Comparison of ENCODE assay signal across 9 mouse cellular contexts in genomic region chr3:151437693-151438092, GRCm38 (mm10). TPM values are rescaled to one million over a fixed set of nuclear protein-coding genes. Genes with fewer than 3 reads are reported as not detected.
DNase-seq lines count a peak whose midpoint lies in the region; ATAC-seq and TF ChIP-seq lines count a peak whose summit lies in the region.
"Had no signal": no experiment of that assay in that cellular context is flagged by ENCODE, and none has a peak within 500 bp of the region (broad histone marks: within the 10 kb centered on the region; RNA-seq: fewer than 3 reads in every experiment).

TSS of gene Adgrl4 (plus strand) at chr3:151437887.

- peak; percentile 19 to 39 for DNase-seq in cerebellum, postnatal 10 days
- DNase-seq in liver, embryonic 14.5 days (ENCODE audit: low read depth in 3 of 3, low spot score in 3 of 3): no peak
- DNase-seq in neural tube, embryonic 10.5 days (ENCODE audit: extremely low spot score, low spot score): peak; percentile 43
- DNase-seq in right cerebral cortex, adult 18-20 months: no peak

- no peaks in the 10 kb centered on the region for H3K27me3 ChIP-seq in embryonic facial prominence, embryonic 15.5 days
- no peaks in the 10 kb centered on the region for H3K27me3 ChIP-seq in heart, embryonic 13.5 days (replicated peaks)
- no peaks in the 10 kb centered on the region for H3K27me3 ChIP-seq in kidney, embryonic 15.5 days
- no peaks in the 10 kb centered on the region for H3K27me3 ChIP-seq in liver, embryonic 14.5 days (ENCODE audit: control insufficient read depth, insufficient read depth, low read length)

- ATAC-seq in cerebellum, adult (ENCODE audit: insufficient number of reproducible peaks, low FRiP score, low TSS enrichment): no peak
- ATAC-seq in embryonic facial prominence, embryonic 15.5 days (ENCODE audit: insufficient number of reproducible peaks, low FRiP score, low TSS enrichment, low read depth): peak; percentile 24; the same call in 1 of the 2 replicates
- ATAC-seq in heart, embryonic 13.5 days (ENCODE audit: extremely low read depth, insufficient number of reproducible peaks, low FRiP score, low TSS enrichment): peak; percentile 37
- peak; percentile 93 for ATAC-seq in kidney, embryonic 15.5 days (replicated peaks; ENCODE audit: low FRiP score)
- ATAC-seq in liver, embryonic 14.5 days (ENCODE audit: insufficient read depth): peak; percentile 60

- no peaks in the 10 kb centered on the region for H3K36me3 ChIP-seq in embryonic facial prominence, embryonic 15.5 days
- no peaks in the 10 kb centered on the region for H3K36me3 ChIP-seq in heart, embryonic 13.5 days
- H3K36me3 ChIP-seq in kidney, embryonic 15.5 days: no peaks in the 10 kb centered on the region
- H3K36me3 ChIP-seq in liver, embryonic 14.5 days (replicated peaks; ENCODE audit: control insufficient read depth, insufficient read depth, low read depth): no peaks in the 10 kb centered on the region

- peak within 1 kb of the TSS; percentile 50 for H3K4me2 ChIP-seq in embryonic facial prominence, embryonic 15.5 days (replicated peaks)
- H3K4me2 ChIP-seq in heart, embryonic 13.5 days: peak within 1 kb of the TSS; percentile 72
- H3K4me2 ChIP-seq in kidney, embryonic 15.5 days: peak within 1 kb of the TSS; percentile 68
- peak within 1 kb of the TSS; percentile 21; the same call in 1 of the 2 replicates for H3K4me2 ChIP-seq in liver, embryonic 14.5 days (ENCODE audit: low read depth)

- no peaks in the 10 kb centered on the region for H3K9me3 ChIP-seq in embryonic facial prominence, embryonic 15.5 days (replicated peaks)
- no peaks in the 10 kb centered on the region for H3K9me3 ChIP-seq in heart, embryonic 13.5 days
- no peaks in the 10 kb centered on the region for H3K9me3 ChIP-seq in kidney, embryonic 15.5 days (replicated peaks)
- no peaks in the 10 kb centered on the region for H3K9me3 ChIP-seq in liver, embryonic 14.5 days (ENCODE audit: control insufficient read depth, low read length)

- peaks cover 7% of the 10 kb centered on the region; the same call in 1 of the 2 replicates for H3K4me1 ChIP-seq in embryonic facial prominence, embryonic 15.5 days
- H3K4me1 ChIP-seq in heart, embryonic 13.5 days: peaks cover 24% of the 10 kb centered on the region
- peaks cover 8% of the 10 kb centered on the region for H3K4me1 ChIP-seq in kidney, embryonic 15.5 days
- H3K4me1 ChIP-seq in liver, embryonic 14.5 days (replicated peaks; ENCODE audit: control insufficient read depth in 2 of 2, insufficient read depth in 2 of 2, low read length in 1 of 2): no peaks in the 10 kb centered on the region

- 10% methylated on average over 17 of the region's 17 CpGs for WGBS in embryonic facial prominence, embryonic 15.5 days
- 1% methylated on average over 17 of the region's 17 CpGs for WGBS in heart, embryonic 13.5 days
- 1% methylated on average over 17 of the region's 17 CpGs for WGBS in kidney, embryonic 15.5 days
- 3% methylated on average over 17 of the region's 17 CpGs for WGBS in liver, embryonic 14.5 days (ENCODE audit: insufficient replicate concordance)

- no peak for TF ChIP-seq EP300 in liver, embryonic 14.5 days (IDR thresholded peaks at IDR 0.05; ENCODE audit: low read depth)

- peak within 1 kb of the TSS; percentile 26 for H3K4me3 ChIP-seq in embryonic facial prominence, embryonic 15.5 days (replicated peaks)
- H3K4me3 ChIP-seq in heart, embryonic 13.5 days: peak within 1 kb of the TSS; percentile 52
- H3K4me3 ChIP-seq in kidney, embryonic 15.5 days (replicated peaks): peak within 1 kb of the TSS; percentile 42
- peak within 1 kb of the TSS; percentile 11 to 34; a peak in 2 of 4 replicates for H3K4me3 ChIP-seq in liver, embryonic 14.5 days (ENCODE audit: insufficient read depth in 1 of 2, low read depth in 2 of 2, low read length in 2 of 2)
- H3K4me3 ChIP-seq: erythroblast, embryonic 14.5 days had no signal

- H3K27ac ChIP-seq in embryonic facial prominence, embryonic 15.5 days (replicated peaks): no peak within 1 kb of the TSS
- peak within 1 kb of the TSS; percentile 80 for H3K27ac ChIP-seq in heart, embryonic 13.5 days (replicated peaks)
- peak within 1 kb of the TSS; percentile 58 for H3K27ac ChIP-seq in kidney, embryonic 15.5 days
- no peak within 1 kb of the TSS for H3K27ac ChIP-seq in liver, embryonic 14.5 days

- no peak for TF ChIP-seq CTCF in liver, embryonic 14.5 days (IDR thresholded peaks at IDR 0.05; ENCODE audit: low read depth)

- no peak within 1 kb of the TSS for H3K9ac ChIP-seq in embryonic facial prominence, embryonic 15.5 days
- peak within 1 kb of the TSS; percentile 75 for H3K9ac ChIP-seq in heart, embryonic 13.5 days
- H3K9ac ChIP-seq in kidney, embryonic 15.5 days: 0 out of 2 replicates have a peak within 1 kb of the TSS, but pooled peaks have one; percentile 21
- no peak within 1 kb of the TSS for H3K9ac ChIP-seq in liver, embryonic 14.5 days (replicated peaks)

RNA-seq across cellular contexts. Expression of gene Adgrl4, which starts in this region (rescaled TPM):
- polyA plus RNA-seq in embryonic facial prominence, embryonic 15.5 days (2015; fragmentation: Nextera tagmentation; extraction: Ambion mirVana): 7.7 and 8.1 TPM in 2 replicates
- polyA plus RNA-seq in heart, embryonic 13.5 days (2015; fragmentation: Nextera tagmentation; extraction: Ambion mirVana): 13.1 and 13.8 TPM in 2 replicates
- 23.4 and 26.8 TPM in 2 replicates for polyA plus RNA-seq in kidney, embryonic 15.5 days (2015; fragmentation: Nextera tagmentation; extraction: Ambion mirVana)
- polyA plus RNA-seq in liver, embryonic 14.5 days (2012; rRNA removed): 1.8 and 2.0 TPM in 2 replicates
- polyA plus RNA-seq in liver, embryonic 14.5 days (2014; fragmentation: Nextera tagmentation; extraction: Ambion mirVana): 5.0 and 6.4 TPM in 2 replicates
- polyA plus RNA-seq: erythroblast, embryonic 14.5 days had no signal

Comparison
In these comparisons a context has a peak if more than half of its experiments do, and no peak if none do; other contexts are left out.
1. DNase-seq: peak in cerebellum, postnatal 10 days (2 of 2) and neural tube, embryonic 10.5 days (single experiment); none in liver, embryonic 14.5 days (0 of 3) and right cerebral cortex, adult 18-20 months (single experiment).
2. H3K27ac ChIP-seq: peak in heart, embryonic 13.5 days (single experiment) and kidney, embryonic 15.5 days (single experiment); none in embryonic facial prominence, embryonic 15.5 days (single experiment) and liver, embryonic 14.5 days (single experiment).
3. H3K4me2 ChIP-seq: peak in every context shown above with its lines; median percentile 72 in heart, embryonic 13.5 days; 68 in kidney, embryonic 15.5 days; 50 in embryonic facial prominence, embryonic 15.5 days; 21 in liver, embryonic 14.5 days.
4. H3K9ac ChIP-seq: peak in heart, embryonic 13.5 days (single experiment) and kidney, embryonic 15.5 days (single experiment); none in embryonic facial prominence, embryonic 15.5 days (single experiment) and liver, embryonic 14.5 days (single experiment).
5. Peak in every context shown above with its lines, with median percentiles within 50 percentile points of each other: H3K4me3 ChIP-seq.